Mouse (Mus musculus): ENCODE results near the gene Gm28308. TPM values are rescaled to one million over a fixed set of nuclear protein-coding genes. Genes with fewer than 3 reads are reported as not detected.

Gene Gm28308
- total RNA-seq, 2 experiments from 2014 or later, result not detected

GRCm38 (mm10) chr6:52245040-52245756 lies 32.1 kb upstream of the Gm28308 start:
- Histone ChIP-seq H3K4me3 (no peak overlapping the region), H3K27ac (no peak overlapping the region)
- DNase-seq (ENCODE audit: extremely low spot score in 1 of 2, low spot score in 2 of 2), result no peak
- TF ChIP-seq CTCF (IDR thresholded peaks at IDR 0.05), result no peak
- intact Hi-C loops (cut with DNase I), result no loop called here

- intact Hi-C loops (cut with DNase I), result no loop called here
- DNase-seq (ENCODE audit: extremely low spot score in 1 of 2, low spot score in 2 of 2), result no peak
- no peak overlapping the region for H3K4me3 ChIP-seq
- H3K27ac ChIP-seq, result no peak overlapping the region
- TF ChIP-seq CTCF (IDR thresholded peaks at IDR 0.05), result no peak
Measured at GRCm38 (mm10) chr6:52244471-52245039, 31.4 kb upstream of the Gm28308 start.

GRCm38 (mm10) chr6:52243681-52244121 lies 30.6 kb upstream of the Gm28308 start:
- no peak for TF ChIP-seq CTCF (IDR thresholded peaks at IDR 0.05)
- intact Hi-C loops (cut with DNase I), result no loop called here
- DNase-seq (ENCODE audit: extremely low spot score in 1 of 2, low spot score in 2 of 2), result no peak
- no peak overlapping the region for H3K4me3 ChIP-seq
- H3K27ac ChIP-seq, result no peak overlapping the region

DNA sequence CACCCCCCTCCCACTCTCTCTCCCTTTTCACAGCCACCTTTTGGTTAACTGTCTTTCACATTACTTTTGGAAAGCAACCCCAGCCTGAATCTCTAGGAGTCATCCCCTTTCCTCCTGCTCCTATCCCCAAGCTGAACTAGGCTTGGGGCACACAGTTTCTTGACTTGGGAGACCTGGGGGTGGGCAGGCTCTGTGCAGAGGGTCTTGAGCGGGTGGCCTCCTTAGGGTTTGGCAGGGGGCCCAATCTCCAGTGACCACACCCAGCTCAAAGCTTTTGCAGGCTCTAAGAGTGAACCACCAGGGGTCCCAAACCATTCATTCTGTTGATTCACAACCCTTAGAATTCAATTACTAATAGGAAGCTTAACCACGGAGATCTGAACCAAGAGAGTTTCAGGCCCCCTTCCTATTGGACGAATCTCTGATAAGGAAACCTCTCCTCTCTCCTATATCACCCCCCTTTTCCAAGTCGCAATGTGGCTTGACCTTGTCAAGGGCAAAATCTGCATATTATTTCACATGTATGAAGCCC lies 29.7 kb upstream of the Gm28308 start:
- TF ChIP-seq CTCF (IDR thresholded peaks at IDR 0.05), result no peak
- DNase-seq (ENCODE audit: extremely low spot score in 1 of 2, low spot score in 2 of 2), result no peak
- H3K4me3 ChIP-seq, result no peak overlapping the region
- no peak overlapping the region for H3K27ac ChIP-seq
- intact Hi-C loops (cut with DNase I), result no loop called here

DNA sequence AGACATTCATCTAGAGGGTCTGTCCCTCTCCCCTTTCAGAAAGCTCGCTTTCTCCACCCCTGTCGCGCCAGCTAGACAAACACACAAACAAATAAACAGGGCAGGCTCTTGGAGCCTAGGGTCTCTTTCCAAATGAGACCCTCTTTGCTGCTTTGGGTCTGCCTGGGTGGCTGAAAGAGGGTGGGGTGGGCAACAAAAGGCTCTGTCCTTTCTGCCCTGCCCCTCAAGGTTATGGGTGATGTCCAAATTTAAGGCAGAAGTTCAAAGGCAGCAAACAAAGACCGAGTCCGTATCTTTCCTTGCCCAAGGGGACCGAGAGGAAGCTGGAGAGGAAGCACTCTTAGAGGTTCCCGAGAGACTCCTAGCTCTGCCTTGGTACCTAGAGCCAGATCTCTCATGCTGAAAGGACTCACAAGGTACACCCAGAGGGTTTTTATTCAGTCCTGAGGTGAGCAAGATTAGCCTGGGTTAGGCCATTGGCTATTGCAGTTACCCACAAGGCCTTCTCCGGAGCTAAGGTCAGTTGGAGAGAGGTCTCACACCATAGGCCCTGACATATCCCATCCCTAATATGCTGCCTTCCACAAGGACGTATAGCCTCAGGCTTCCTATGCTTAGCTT lies 28.0 kb upstream of the Gm28308 start:
- no peak overlapping the region for H3K4me3 ChIP-seq
- no peak for DNase-seq (ENCODE audit: extremely low spot score in 1 of 2, low spot score in 2 of 2)
- intact Hi-C loops (cut with DNase I), result no loop called here
- no peak overlapping the region for H3K27ac ChIP-seq
- TF ChIP-seq CTCF (IDR thresholded peaks at IDR 0.05), result no peak

DNA sequence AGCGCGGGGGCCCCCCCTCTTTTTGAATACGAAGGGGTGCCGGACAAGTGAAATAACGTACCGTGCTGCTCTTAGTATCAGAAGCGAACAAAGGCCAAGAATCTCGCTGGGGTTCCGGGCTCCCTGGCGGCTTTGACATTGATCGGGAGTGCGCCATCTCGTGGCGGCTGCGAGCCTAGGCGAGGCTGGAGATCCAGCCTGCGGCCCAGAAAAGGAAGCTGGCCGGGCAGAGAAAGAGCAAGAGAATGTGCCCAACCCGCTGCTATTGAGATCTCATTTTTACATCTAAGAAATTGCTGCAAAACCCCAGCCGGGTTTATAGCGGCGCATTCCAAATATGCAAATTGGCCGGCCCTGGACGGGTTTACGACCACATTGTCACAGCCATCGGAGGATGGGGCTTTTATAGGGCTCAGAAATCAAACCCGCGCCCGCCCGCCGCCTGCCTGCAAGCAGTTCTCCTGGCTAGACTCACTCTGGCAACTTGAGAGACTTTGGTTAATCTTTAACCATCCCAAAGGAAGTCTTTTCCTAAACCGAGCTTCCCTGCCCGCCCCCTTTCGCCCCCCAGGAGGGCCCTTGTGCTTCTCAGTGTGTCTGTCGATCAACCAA lies 27.4 kb upstream of the Gm28308 start, which contains the start of gene Hoxa10:
Hoxa10 (minus strand) TSS at position 466 of the 612 bp plus-strand sequence.
- DNase-seq (ENCODE audit: extremely low spot score in 1 of 2, low spot score in 2 of 2), result no peak

DNA sequence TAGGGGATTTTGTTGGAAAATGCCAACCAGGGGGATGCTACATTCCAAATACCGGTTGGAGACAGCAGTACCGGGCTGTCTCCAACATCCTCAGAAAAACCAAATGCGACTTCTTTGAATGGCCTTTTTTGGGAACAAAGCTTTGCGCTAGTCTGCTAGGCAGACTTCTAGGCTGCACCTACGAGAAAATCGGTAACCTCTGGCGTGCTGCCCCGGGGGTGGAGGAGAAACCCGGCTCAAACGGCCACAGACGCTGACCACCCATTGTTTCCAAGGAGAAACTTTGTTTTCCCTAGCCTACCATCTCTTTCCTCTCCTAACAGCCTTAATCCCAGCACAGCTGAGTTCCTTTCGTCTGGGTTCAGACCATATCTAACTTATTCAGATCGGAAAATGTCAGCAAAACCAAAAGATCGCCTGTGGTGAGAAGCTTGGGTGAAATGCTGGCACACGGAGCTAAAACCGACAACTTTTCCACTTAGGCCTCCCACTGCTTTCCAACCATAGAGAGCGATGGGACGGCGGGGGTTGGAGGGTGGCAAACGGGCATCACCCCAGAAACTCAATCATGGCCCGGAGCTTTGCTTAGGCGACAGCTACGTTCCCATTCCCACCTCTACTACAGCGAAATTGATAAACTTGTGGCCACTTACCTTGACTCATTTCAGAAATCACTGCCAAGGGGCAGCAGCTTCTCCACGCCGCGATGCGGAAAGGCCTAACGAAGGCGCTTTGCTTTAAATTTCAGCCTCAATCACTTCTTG lies 26.7 kb upstream of the Gm28308 start:
- DNase-seq (ENCODE audit: extremely low spot score in 1 of 2, low spot score in 2 of 2), result no peak
- intact Hi-C loops (cut with DNase I), result no loop called here
- H3K4me3 ChIP-seq, result no peak overlapping the region
- no peak overlapping the region for H3K27ac ChIP-seq
- no peak for TF ChIP-seq CTCF (IDR thresholded peaks at IDR 0.05)

More for the DNA sequence above, 27.4 kb upstream of the Gm28308 start, which contains the start of gene Hoxa10:
- intact Hi-C loops (cut with DNase I), result no loop called here
- no peak within 1 kb of the TSS for H3K4me3 ChIP-seq
- no peak within 1 kb of the TSS for H3K27ac ChIP-seq
- peak; percentile 59 for TF ChIP-seq CTCF (IDR thresholded peaks at IDR 0.05)

GRCm38 (mm10) chr6:52238976-52239375 lies 25.8 kb upstream of the Gm28308 start:
- DNase-seq (ENCODE audit: extremely low spot score in 1 of 2, low spot score in 2 of 2), result no peak
- Histone ChIP-seq H3K4me3 (no peak overlapping the region), H3K27ac (no peak overlapping the region)
- intact Hi-C loops (cut with DNase I), result no loop called here
- no peak for TF ChIP-seq CTCF (IDR thresholded peaks at IDR 0.05)

- H3K27ac ChIP-seq, result no peak overlapping the region
- no peak for TF ChIP-seq CTCF (IDR thresholded peaks at IDR 0.05)
- intact Hi-C loops (cut with DNase I), result no loop called here
- no peak for DNase-seq (ENCODE audit: extremely low spot score in 1 of 2, low spot score in 2 of 2)
- H3K4me3 ChIP-seq, result no peak overlapping the region
Measured at GRCm38 (mm10) chr6:52238155-52238545, 25.0 kb upstream of the Gm28308 start.

- Histone ChIP-seq H3K27ac (no peak overlapping the region), H3K4me3 (no peak overlapping the region)
- intact Hi-C loops (cut with DNase I), result no loop called here
- no peak for TF ChIP-seq CTCF (IDR thresholded peaks at IDR 0.05)
- DNase-seq (ENCODE audit: extremely low spot score in 1 of 2, low spot score in 2 of 2), result no peak
Measured at GRCm38 (mm10) chr6:52237346-52238154, 24.4 kb upstream of the Gm28308 start.

Measured in left cerebral cortex, adult 2 months (tissue).